Comparison of ENCODE assay signal across 17 mouse cellular contexts in genomic region chr17:29345272-29345671, GRCm38 (mm10). TPM values are rescaled to one million over a fixed set of nuclear protein-coding genes. Genes with fewer than 3 reads are reported as not detected.
DNase-seq lines count a peak whose midpoint lies in the region; ATAC-seq and TF ChIP-seq lines count a peak whose summit lies in the region.
"Had no signal": no experiment of that assay in that cellular context is flagged by ENCODE, and none has a peak within 500 bp of the region (broad histone marks: within the 10 kb centered on the region; RNA-seq: fewer than 3 reads in every experiment).

No protein-coding gene starts in this region.

- no peaks in the 10 kb centered on the region for H3K9me3 ChIP-seq in heart, embryonic 12.5 days (replicated peaks)
- no peaks in the 10 kb centered on the region for H3K9me3 ChIP-seq in heart, embryonic 11.5 days (replicated peaks; ENCODE audit: control insufficient read depth, low read length)
- no peaks in the 10 kb centered on the region for H3K9me3 ChIP-seq in lung, postnatal 0 days (ENCODE audit: low read length)
- H3K9me3 ChIP-seq in hindbrain, embryonic 16.5 days (ENCODE audit: control insufficient read depth, low read length) = no peaks in the 10 kb centered on the region
- H3K9me3 ChIP-seq in neural tube, embryonic 13.5 days = no peaks in the 10 kb centered on the region
- H3K9me3 ChIP-seq: embryonic facial prominence, embryonic 15.5 days; limb, embryonic 15.5 days; stomach, embryonic 15.5 days had no signal

- H3K4me1 ChIP-seq in heart, embryonic 12.5 days (replicated peaks) = peaks cover 64% of the 10 kb centered on the region
- peaks cover 41% of the 10 kb centered on the region for H3K4me1 ChIP-seq in heart, embryonic 11.5 days (ENCODE audit: control insufficient read depth, insufficient read depth, low read length)
- peaks cover 32% of the 10 kb centered on the region for H3K4me1 ChIP-seq in lung, postnatal 0 days (ENCODE audit: insufficient read depth, low read depth, low read length)
- H3K4me1 ChIP-seq in hindbrain, embryonic 16.5 days (ENCODE audit: control insufficient read depth, insufficient read depth, low read depth, low read length) = peaks cover 32% of the 10 kb centered on the region
- peaks cover 49% of the 10 kb centered on the region for H3K4me1 ChIP-seq in neural tube, embryonic 13.5 days (replicated peaks)

- no peak for DNase-seq in lung, postnatal 0 days (ENCODE audit: low spot score)
- DNase-seq in lung, adult 18-20 months = no peak
- no peak for DNase-seq in adrenal gland, adult (ENCODE audit: inconsistent age in 2 of 2, low spot score in 1 of 2)
- DNase-seq in frontal cortex, adult 2 months (ENCODE audit: extremely low spot score in 1 of 2, low spot score in 1 of 2) = no peak
- DNase-seq: adrenal gland, postnatal 36 days; cerebellum, adult 8-10 months; gastrocnemius, postnatal 10 days; kidney, adult 18-20 months; lung, postnatal 36 days had no signal

- ATAC-seq in heart, embryonic 12.5 days (ENCODE audit: insufficient number of reproducible peaks, low FRiP score) = no peak
- no peak for ATAC-seq in heart, embryonic 11.5 days (replicated peaks; ENCODE audit: insufficient number of reproducible peaks, low FRiP score, low TSS enrichment)
- no peak for ATAC-seq in lung, postnatal 0 days
- no peak for ATAC-seq in hindbrain, embryonic 16.5 days
- no peak for ATAC-seq in neural tube, embryonic 13.5 days (ENCODE audit: low read depth)
- ATAC-seq: Patski had no signal

- no peak for TF ChIP-seq CTCF in lung, postnatal 0 days (IDR thresholded peaks at IDR 0.05)

- no peak for TF ChIP-seq EP300 in lung, postnatal 0 days (IDR thresholded peaks at IDR 0.05)

- H3K9ac ChIP-seq in heart, embryonic 12.5 days = no peak overlapping the region; the same call in 1 of the 2 replicates
- no peak overlapping the region for H3K9ac ChIP-seq in heart, embryonic 11.5 days (ENCODE audit: low read depth, low read length)
- H3K9ac ChIP-seq in lung, postnatal 0 days (replicated peaks; ENCODE audit: low read depth) = no peak overlapping the region
- peak overlapping the region; percentile 95; the same call in 1 of the 2 replicates for H3K9ac ChIP-seq in hindbrain, embryonic 16.5 days (ENCODE audit: low read depth, low read length)
- H3K9ac ChIP-seq in neural tube, embryonic 13.5 days = peak overlapping the region; percentile 98; the same call in 1 of the 2 replicates
- H3K9ac ChIP-seq: embryonic facial prominence, embryonic 15.5 days; limb, embryonic 15.5 days; stomach, embryonic 15.5 days had no signal

- peak overlapping the region; percentile 36; the same call in 1 of the 2 replicates for H3K27ac ChIP-seq in heart, embryonic 12.5 days (ENCODE audit: poor library complexity, severe bottlenecking)
- no peak overlapping the region for H3K27ac ChIP-seq in heart, embryonic 11.5 days (ENCODE audit: low read depth, low read length)
- H3K27ac ChIP-seq in lung, postnatal 0 days (ENCODE audit: low read length) = no peak overlapping the region
- no peak overlapping the region; the same call in 1 of the 2 replicates for H3K27ac ChIP-seq in hindbrain, embryonic 16.5 days (ENCODE audit: low read depth, low read length)
- no peak overlapping the region for H3K27ac ChIP-seq in neural tube, embryonic 13.5 days (replicated peaks)
- H3K27ac ChIP-seq: embryonic facial prominence, embryonic 15.5 days; limb, embryonic 15.5 days; stomach, embryonic 15.5 days had no signal

- 78% methylated on average over 12 of the region's 12 CpGs for WGBS in heart, embryonic 12.5 days
- 83% methylated on average over 12 of the region's 12 CpGs for WGBS in heart, embryonic 11.5 days (ENCODE audit: insufficient replicate concordance)
- WGBS in lung, postnatal 0 days = 83% methylated on average over 12 of the region's 12 CpGs
- 94% methylated on average over 12 of the region's 12 CpGs for WGBS in hindbrain, embryonic 16.5 days
- 96% methylated on average over 12 of the region's 12 CpGs for WGBS in neural tube, embryonic 13.5 days

- H3K27me3 ChIP-seq in heart, embryonic 12.5 days (replicated peaks) = no peaks in the 10 kb centered on the region
- H3K27me3 ChIP-seq in heart, embryonic 11.5 days (ENCODE audit: control insufficient read depth, insufficient read depth, low read length) = no peaks in the 10 kb centered on the region
- no peaks in the 10 kb centered on the region for H3K27me3 ChIP-seq in lung, postnatal 0 days (replicated peaks; ENCODE audit: insufficient read depth, low read length)
- no peaks in the 10 kb centered on the region for H3K27me3 ChIP-seq in hindbrain, embryonic 16.5 days (replicated peaks; ENCODE audit: control insufficient read depth, insufficient read depth, low read length)
- no peaks in the 10 kb centered on the region for H3K27me3 ChIP-seq in neural tube, embryonic 13.5 days
- H3K27me3 ChIP-seq: embryonic facial prominence, embryonic 15.5 days; limb, embryonic 15.5 days; Patski; stomach, embryonic 15.5 days had no signal

- H3K4me2 ChIP-seq in heart, embryonic 12.5 days = peak overlapping the region; percentile 89
- no peak overlapping the region for H3K4me2 ChIP-seq in heart, embryonic 11.5 days
- H3K4me2 ChIP-seq in lung, postnatal 0 days (replicated peaks; ENCODE audit: low read depth, low read length) = peak overlapping the region; percentile 76; the same call in 1 of the 2 replicates
- H3K4me2 ChIP-seq in hindbrain, embryonic 16.5 days (ENCODE audit: low read length) = peak overlapping the region; percentile 56
- H3K4me2 ChIP-seq in neural tube, embryonic 13.5 days = peak overlapping the region; percentile 75

- H3K4me3 ChIP-seq in heart, embryonic 12.5 days = no peak overlapping the region
- no peak overlapping the region; the same call in 1 of the 2 replicates for H3K4me3 ChIP-seq in heart, embryonic 11.5 days (ENCODE audit: low read depth, low read length)
- no peak overlapping the region for H3K4me3 ChIP-seq in lung, postnatal 0 days (ENCODE audit: low read depth, low read length)
- no peak overlapping the region; the same call in 1 of the 2 replicates for H3K4me3 ChIP-seq in hindbrain, embryonic 16.5 days (ENCODE audit: low read length)
- peak overlapping the region; percentile 87; the same call in 1 of the 2 replicates for H3K4me3 ChIP-seq in neural tube, embryonic 13.5 days

- H3K36me3 ChIP-seq in heart, embryonic 12.5 days = peaks cover 31% of the 10 kb centered on the region
- peaks cover 4% of the 10 kb centered on the region; the same call in 1 of the 2 replicates for H3K36me3 ChIP-seq in heart, embryonic 11.5 days (ENCODE audit: control insufficient read depth, insufficient read depth, low read length)
- H3K36me3 ChIP-seq in lung, postnatal 0 days (ENCODE audit: insufficient read depth, low read length) = peaks cover 4% of the 10 kb centered on the region; the same call in 1 of the 2 replicates
- peaks cover 5% of the 10 kb centered on the region; the same call in 1 of the 2 replicates for H3K36me3 ChIP-seq in hindbrain, embryonic 16.5 days (ENCODE audit: control insufficient read depth, insufficient read depth, low read length)
- H3K36me3 ChIP-seq in neural tube, embryonic 13.5 days = peaks cover 36% of the 10 kb centered on the region

RNA-seq across cellular contexts. Expression of gene Mtch1, which starts 2.5 kb away (rescaled TPM):
- 317 and 330 TPM in 2 replicates for polyA plus RNA-seq in heart, embryonic 12.5 days (2016; fragmentation: Nextera tagmentation; extraction: Ambion mirVana)
- 266 and 306 TPM in 2 replicates for polyA plus RNA-seq in heart, embryonic 11.5 days (2014; fragmentation: Nextera tagmentation; extraction: Ambion mirVana)
- 342 and 350 TPM in 2 replicates for polyA plus RNA-seq in lung, postnatal 0 days (2015; fragmentation: Nextera tagmentation; extraction: Ambion mirVana)
- 328 and 463 TPM in 2 replicates for polyA plus RNA-seq in hindbrain, embryonic 16.5 days (2015; fragmentation: Nextera tagmentation; extraction: Ambion mirVana)
- polyA plus RNA-seq in neural tube, embryonic 13.5 days (2015; fragmentation: Nextera tagmentation; extraction: Ambion mirVana) = 467 and 490 TPM in 2 replicates
- 548 and 552 TPM in 2 replicates for polyA plus RNA-seq in frontal cortex, adult 2 months (2012; rRNA removed)

RNA-seq across cellular contexts. Expression of gene Fgd2, which starts 15.4 kb away (rescaled TPM):
- polyA plus RNA-seq in heart, embryonic 12.5 days (2016; fragmentation: Nextera tagmentation; extraction: Ambion mirVana) = 2.0 and 2.1 TPM in 2 replicates
- polyA plus RNA-seq in heart, embryonic 11.5 days (2014; fragmentation: Nextera tagmentation; extraction: Ambion mirVana) = 1.2 and 2.3 TPM in 2 replicates
- polyA plus RNA-seq in lung, postnatal 0 days (2015; fragmentation: Nextera tagmentation; extraction: Ambion mirVana) = 11.9 and 14.2 TPM in 2 replicates
- 6.5 and 9.1 TPM in 2 replicates for polyA plus RNA-seq in hindbrain, embryonic 16.5 days (2015; fragmentation: Nextera tagmentation; extraction: Ambion mirVana)
- 3.7 and 4.2 TPM in 2 replicates for polyA plus RNA-seq in neural tube, embryonic 13.5 days (2015; fragmentation: Nextera tagmentation; extraction: Ambion mirVana)
- polyA plus RNA-seq in frontal cortex, adult 2 months (2012; rRNA removed) = 11.0 and 14.7 TPM in 2 replicates

RNA-seq across cellular contexts. Expression of gene Pi16, which starts 27.8 kb away (rescaled TPM):
- polyA plus RNA-seq in heart, embryonic 12.5 days (2016; fragmentation: Nextera tagmentation; extraction: Ambion mirVana) = 4.0 and 4.5 TPM in 2 replicates
- 0.55 and 1.7 TPM in 2 replicates for polyA plus RNA-seq in heart, embryonic 11.5 days (2014; fragmentation: Nextera tagmentation; extraction: Ambion mirVana)
- polyA plus RNA-seq in lung, postnatal 0 days (2015; fragmentation: Nextera tagmentation; extraction: Ambion mirVana) = 2.2 and 2.8 TPM in 2 replicates
- polyA plus RNA-seq in hindbrain, embryonic 16.5 days (2015; fragmentation: Nextera tagmentation; extraction: Ambion mirVana) = 2.0 and 2.4 TPM in 2 replicates
- polyA plus RNA-seq in neural tube, embryonic 13.5 days (2015; fragmentation: Nextera tagmentation; extraction: Ambion mirVana) = 1.5 and 1.8 TPM in 2 replicates
- 0.97 and 1.1 TPM in 2 replicates for polyA plus RNA-seq in frontal cortex, adult 2 months (2012; rRNA removed)
- polyA plus RNA-seq: Patski had no signal

Comparison
In these comparisons a context has a peak if more than half of its experiments do, and no peak if none do; other contexts are left out.
1. H3K9ac ChIP-seq: peak in hindbrain, embryonic 16.5 days (single experiment) and neural tube, embryonic 13.5 days (single experiment); none in heart, embryonic 12.5 days (single experiment), heart, embryonic 11.5 days (single experiment) and lung, postnatal 0 days (single experiment).